Mouse (Mus musculus) heart, embryonic 16.5 days (tissue): ENCODE measurements around the gene Tubg2. TPM values are rescaled to one million over a fixed set of nuclear protein-coding genes. Genes with fewer than 3 reads are reported as not detected.
A peak's percentile ranks its signal among the peaks of the same experiment; 100 is the strongest.

Source experiments
- ATAC-seq: fragments of 200-750 bp; cut with Nextera tagmentation; replicated peaks from 2 replicates; pipeline ENCODE4 v1.8.0; 2017; ENCODE audit warnings: moderate number of reproducible peaks; ENCODE audit not compliant: insufficient read depth, low FRiP score; ENCODE audit errors: extremely low read depth
- H3K27ac ChIP-seq: fragments of 300-500 bp; sonication (generic); 2 replicates; pipeline ENCODE4 v1.5.1; 2014; ENCODE audit warnings: mild to moderate bottlenecking, low read length, control low read depth, moderate library complexity
- H3K27me3 ChIP-seq: fragments of 300-500 bp; sonication (generic); 2 replicates; pipeline ENCODE4 v1.6.1; 2014; ENCODE audit warnings: low read length, mixed read lengths; ENCODE audit not compliant: control insufficient read depth, insufficient read depth
- H3K36me3 ChIP-seq: fragments of 300-500 bp; sonication (generic); 2 replicates; pipeline ENCODE4 v1.6.1; 2014; ENCODE audit not compliant: control insufficient read depth, insufficient read depth
- H3K4me1 ChIP-seq: fragments of 300-500 bp; sonication (generic); 2 replicates; pipeline ENCODE4 v1.6.1; 2014; ENCODE audit warnings: low read length, mixed read lengths; ENCODE audit not compliant: control insufficient read depth, insufficient read depth
- H3K4me2 ChIP-seq: fragments of 300-500 bp; sonication (generic); 2 replicates; pipeline ENCODE4 v1.6.1; 2014; ENCODE audit warnings: low read depth, mild to moderate bottlenecking, control low read depth, low read length
- H3K4me3 ChIP-seq: fragments of 300-500 bp; sonication (generic); 2 replicates; pipeline ENCODE4 v1.5.1; 2014; ENCODE audit warnings: mild to moderate bottlenecking, control low read depth, low read length
- H3K9ac ChIP-seq: fragments of 300-500 bp; sonication (generic); 2 replicates; pipeline ENCODE4 v1.6.1; 2014; ENCODE audit warnings: low read length, control low read depth
- H3K9me3 ChIP-seq: fragments of 300-500 bp; sonication (generic); replicated peaks from 2 replicates; pipeline ENCODE4 v1.6.1; 2016; ENCODE audit warnings: low read length; ENCODE audit not compliant: control insufficient read depth
- WGBS: fragments of 180-500 bp; shearing (Covaris S2); extraction: QIAGEN DNeasy Blood & Tissue Kit; methylation state at CpG from one replicate; pipeline ENCODE4 v1.1.7; 2014; 5-methylcytosine and 5-hydroxymethylcytosine counted together
- polyA plus RNA-seq: library from polyadenylated mRNA; unstranded; fragments of >200 nt; fragmentation: Nextera tagmentation; extraction: Ambion mirVana; gene quantifications from 2 replicates; pipeline ENCODE4 v1.2.1, GENCODE M21; 2015

Tubg2 gene
- polyA plus RNA-seq, 1 experiment from 2014 or later, result 3.3 TPM

- H3K4me2 ChIP-seq, result no peak overlapping the region
- peaks cover 14% of the 10 kb centered on the region for H3K36me3 ChIP-seq
- no peak overlapping the region for H3K27ac ChIP-seq
- peaks cover 38% of the 10 kb centered on the region for H3K4me1 ChIP-seq
- H3K4me3 ChIP-seq, result no peak overlapping the region
- WGBS, result 85% methylated on average over 7 of the region's 7 CpGs
- H3K27me3 ChIP-seq, result no peaks in the 10 kb centered on the region
- no peak for ATAC-seq
- no peaks in the 10 kb centered on the region for H3K9me3 ChIP-seq
- H3K9ac ChIP-seq, result no peak overlapping the region
Observed at GRCm38 (mm10) chr11:101193076-101193475, 37.4 kb downstream of the Tubg2 start.

DNA sequence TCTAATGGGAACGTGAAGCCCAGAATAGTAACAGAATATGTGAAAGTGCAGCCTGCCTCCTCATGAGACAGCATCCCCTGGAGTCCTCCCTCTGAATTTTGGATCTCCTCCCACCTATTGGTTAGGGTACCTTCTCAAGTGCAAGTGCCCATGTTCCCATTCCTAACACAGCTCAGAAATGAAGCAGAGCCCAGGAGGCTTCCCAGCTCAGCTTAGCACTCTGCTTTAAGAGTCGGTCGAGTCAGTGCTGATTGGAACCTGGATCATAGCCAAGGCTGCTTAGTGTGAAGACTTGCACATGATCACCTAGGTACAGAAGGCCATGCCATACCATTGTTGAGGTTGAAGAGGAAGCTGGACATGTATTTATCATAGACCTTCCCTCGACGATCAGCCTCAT, 38.4 kb downstream of the Tubg2 start:
- no peaks in the 10 kb centered on the region for H3K9me3 ChIP-seq
- 32% methylated on average over 5 of the region's 5 CpGs for WGBS
- H3K4me2 ChIP-seq, result no peak overlapping the region; the same call in 1 of the 2 replicates
- peaks cover 23% of the 10 kb centered on the region for H3K36me3 ChIP-seq
- no peaks in the 10 kb centered on the region for H3K27me3 ChIP-seq
- no peak overlapping the region for H3K4me3 ChIP-seq
- H3K4me1 ChIP-seq, result peaks cover 38% of the 10 kb centered on the region
- ATAC-seq, result no peak
- peak overlapping the region; percentile 23; the same call in 1 of the 2 replicates for H3K27ac ChIP-seq
- H3K9ac ChIP-seq, result no peak overlapping the region

GRCm38 (mm10) chr11:101194643-101195042, 38.9 kb downstream of the Tubg2 start:
- no peak overlapping the region for H3K4me3 ChIP-seq
- peaks cover 35% of the 10 kb centered on the region for H3K4me1 ChIP-seq
- ATAC-seq, result no peak
- no peak overlapping the region; the same call in 1 of the 2 replicates for H3K4me2 ChIP-seq
- H3K36me3 ChIP-seq, result peaks cover 28% of the 10 kb centered on the region
- 73% methylated on average over 6 of the region's 6 CpGs for WGBS
- H3K27ac ChIP-seq, result peak overlapping the region; percentile 23; the same call in 1 of the 2 replicates
- H3K27me3 ChIP-seq, result no peaks in the 10 kb centered on the region
- H3K9me3 ChIP-seq, result no peaks in the 10 kb centered on the region
- no peak overlapping the region for H3K9ac ChIP-seq

- Histone ChIP-seq H3K36me3 (peaks cover 28% of the 10 kb centered on the region), H3K9ac (no peak overlapping the region), H3K4me1 (peaks cover 31% of the 10 kb centered on the region), H3K4me3 (no peak overlapping the region), H3K9me3 (no peaks in the 10 kb centered on the region), H3K27me3 (no peaks in the 10 kb centered on the region), H3K27ac (no peak overlapping the region), H3K4me2 (no peak overlapping the region)
- 50% methylated on average over 1 of the region's 1 CpGs for WGBS
- ATAC-seq, result no peak
Observed at GRCm38 (mm10) chr11:101195101-101195500, 39.4 kb downstream of the Tubg2 start.

- Histone ChIP-seq H3K4me1 (peaks cover 26% of the 10 kb centered on the region), H3K27me3 (no peaks in the 10 kb centered on the region), H3K9ac (no peak overlapping the region), H3K27ac (no peak overlapping the region), H3K36me3 (peaks cover 30% of the 10 kb centered on the region), H3K4me3 (no peak overlapping the region), H3K4me2 (no peak overlapping the region), H3K9me3 (no peaks in the 10 kb centered on the region)
- WGBS, result 82% methylated on average over 8 of the region's 8 CpGs
- ATAC-seq, result no peak
Observed at GRCm38 (mm10) chr11:101195571-101195970, 39.9 kb downstream of the Tubg2 start.

- ATAC-seq, result no peak
- Histone ChIP-seq H3K9me3 (no peaks in the 10 kb centered on the region), H3K27ac (no peak overlapping the region), H3K4me1 (peaks cover 20% of the 10 kb centered on the region), H3K27me3 (no peaks in the 10 kb centered on the region), H3K4me2 (no peak overlapping the region), H3K36me3 (peaks cover 30% of the 10 kb centered on the region), H3K4me3 (no peak overlapping the region), H3K9ac (no peak overlapping the region)
- 84% methylated on average over 8 of the region's 8 CpGs for WGBS
Observed at GRCm38 (mm10) chr11:101196175-101196574, 40.5 kb downstream of the Tubg2 start.

DNA sequence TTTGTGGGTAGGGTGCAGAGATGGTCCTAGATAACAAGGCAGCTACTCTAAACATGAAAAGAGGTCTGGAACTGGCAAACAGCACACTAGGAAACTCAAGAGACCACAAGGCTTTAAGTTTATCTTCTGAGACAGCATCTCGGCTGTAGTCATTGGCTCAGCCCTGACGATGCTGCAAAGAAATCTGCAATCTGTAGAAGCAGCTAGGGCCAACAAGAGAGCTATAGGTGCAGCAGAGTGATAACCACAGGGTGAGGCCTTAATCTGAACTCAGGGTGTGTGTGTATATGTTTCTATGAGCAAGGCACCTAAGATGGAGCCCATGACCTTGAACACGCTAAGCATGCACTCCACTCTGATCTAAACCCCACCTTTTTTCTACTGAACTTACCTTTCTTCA, 43.8 kb downstream of the Tubg2 start:
- 87% methylated on average over 3 of the region's 3 CpGs for WGBS
- H3K27ac ChIP-seq, result no peak overlapping the region
- no peak overlapping the region for H3K4me3 ChIP-seq
- no peaks in the 10 kb centered on the region for H3K9me3 ChIP-seq
- H3K4me1 ChIP-seq, result peaks cover 1% of the 10 kb centered on the region
- H3K4me2 ChIP-seq, result no peak overlapping the region
- H3K27me3 ChIP-seq, result no peaks in the 10 kb centered on the region
- no peak for ATAC-seq
- H3K9ac ChIP-seq, result no peak overlapping the region
- peaks cover 42% of the 10 kb centered on the region for H3K36me3 ChIP-seq

DNA sequence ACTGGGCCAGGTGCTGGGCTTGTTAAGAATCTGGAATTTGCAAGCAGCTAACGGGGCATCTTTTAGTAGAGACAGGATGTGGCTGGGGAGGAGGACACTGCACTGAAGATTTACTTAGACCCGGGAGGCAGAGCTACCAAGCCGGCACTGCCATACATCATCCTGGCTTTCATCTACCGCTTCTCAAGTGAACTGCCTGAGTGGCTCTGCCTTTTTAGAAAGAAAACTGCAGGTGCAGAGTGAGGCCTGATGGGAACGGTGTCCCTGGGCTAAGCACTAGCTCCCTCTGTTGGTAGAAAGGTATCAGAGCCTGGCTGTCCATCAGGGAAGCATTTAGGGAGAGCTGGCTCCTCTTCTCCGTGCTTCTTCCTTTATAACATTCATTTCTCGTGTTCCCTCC, 45.3 kb downstream of the Tubg2 start:
- no peak overlapping the region for H3K4me3 ChIP-seq
- no peak overlapping the region for H3K27ac ChIP-seq
- H3K36me3 ChIP-seq, result peaks cover 45% of the 10 kb centered on the region
- H3K9ac ChIP-seq, result no peak overlapping the region
- no peaks in the 10 kb centered on the region for H3K4me1 ChIP-seq
- no peaks in the 10 kb centered on the region for H3K27me3 ChIP-seq
- WGBS, result 24% methylated on average over 7 of the region's 7 CpGs
- H3K9me3 ChIP-seq, result no peaks in the 10 kb centered on the region
- no peak overlapping the region for H3K4me2 ChIP-seq
- ATAC-seq, result no peak
